Mouse (Mus musculus) small intestine, adult 2 months (tissue): ENCODE measurements around the gene Atf2.

ENCODE experiments used
- CTCF ChIP-seq: fragments of 200-500 bp; IDR thresholded peaks from 2 replicates; pipeline ENCODE4 v1.5.1; 2012; ENCODE audit warnings: low read depth, mild to moderate bottlenecking, control low read depth, inconsistent platforms, low read length, moderate library complexity, mixed read lengths; ENCODE audit not compliant: insufficient replicate concordance, insufficient read length; ENCODE audit errors: extremely low read depth
- POLR2A ChIP-seq: fragments of 200-500 bp; IDR thresholded peaks from 2 replicates; pipeline ENCODE4 v1.6.1; 2012; ENCODE audit warnings: low read depth, mild to moderate bottlenecking, control low read depth, inconsistent platforms, low read length, moderate library complexity

DNA sequence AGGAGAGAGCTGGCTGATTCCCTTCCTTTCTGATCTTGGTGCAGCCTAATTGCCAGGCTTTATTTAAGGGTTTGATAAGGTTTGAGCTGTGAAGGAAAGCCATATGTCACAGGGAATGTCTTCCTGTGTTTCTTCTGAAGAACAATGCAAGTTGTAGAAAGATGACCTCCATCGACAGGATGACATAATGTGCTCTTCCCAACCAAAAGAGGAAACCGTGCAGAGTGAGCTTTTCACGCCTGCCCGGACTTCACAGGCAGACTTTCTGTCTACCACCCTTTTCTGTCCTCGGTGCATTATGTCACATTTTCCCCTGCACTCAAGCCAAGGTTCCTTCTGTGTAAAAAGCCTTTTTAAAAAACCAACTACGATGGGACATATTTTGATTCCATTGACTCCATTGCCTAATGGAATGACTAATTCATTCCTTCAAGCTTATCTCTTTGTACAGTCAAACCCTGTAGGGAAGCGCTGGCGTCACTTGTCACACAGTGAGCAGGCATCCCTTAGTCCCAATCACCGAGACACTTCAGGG, 110.0 kb downstream of the Atf2 start:
- TF ChIP-seq CTCF: no peak
- TF ChIP-seq POLR2A: no peak
